ENCODE assay signal across 8 mouse cellular contexts in genomic region chr7:29907206-29907605, GRCm38 (mm10). TPM values are rescaled to one million over a fixed set of nuclear protein-coding genes. Genes with fewer than 3 reads are reported as not detected.
A peak's percentile ranks its signal among the peaks of the same experiment; 100 is the strongest.
DNase-seq lines count a peak whose midpoint lies in the region; ATAC-seq and TF ChIP-seq lines count a peak whose summit lies in the region.

No protein-coding gene starts in this region.

- TF ChIP-seq CTCF in left cerebral cortex, adult 2 months (IDR thresholded peaks at IDR 0.05) = no peak
- no peak for TF ChIP-seq CTCF in olfactory bulb, adult 2 months (IDR thresholded peaks at IDR 0.05; ENCODE audit: insufficient read depth, low read depth, low read length)

- H3K27me3 ChIP-seq in hindbrain, embryonic 15.5 days = no peaks in the 10 kb centered on the region

- DNase-seq in cerebellum, adult 11-12 months = peak; percentile 22
- no peak for DNase-seq in cerebellum, postnatal 36 days
- DNase-seq in left cerebral cortex, adult 2 months (ENCODE audit: extremely low spot score in 1 of 2, low spot score in 2 of 2) = no peak
- no peak for DNase-seq in left cerebral cortex, adult 18-20 months (ENCODE audit: low spot score in 2 of 2)
- DNase-seq in left cerebral cortex, adult 9 months (ENCODE audit: low spot score in 2 of 2) = no peak
- DNase-seq in frontal cortex, postnatal 25 days (ENCODE audit: low spot score in 2 of 2) = no peak

- H3K4me1 ChIP-seq in hindbrain, embryonic 15.5 days (replicated peaks) = peaks cover 28% of the 10 kb centered on the region
- peaks cover 3% of the 10 kb centered on the region; the same call in 1 of the 2 replicates for H3K4me1 ChIP-seq in olfactory bulb, adult 2 months (ENCODE audit: control insufficient read depth, insufficient read depth, low read length)

- H3K27ac ChIP-seq in left cerebral cortex, adult 2 months = peak overlapping the region; percentile 94
- H3K27ac ChIP-seq in hindbrain, embryonic 15.5 days (replicated peaks) = peak overlapping the region; percentile 99
- peak overlapping the region; percentile 97 for H3K27ac ChIP-seq in olfactory bulb, adult 2 months (ENCODE audit: insufficient read depth, low read depth, low read length)

- no peak overlapping the region for H3K9ac ChIP-seq in hindbrain, embryonic 15.5 days

- H3K36me3 ChIP-seq in hindbrain, embryonic 15.5 days = peaks cover 16% of the 10 kb centered on the region

- intact Hi-C loops in left cerebral cortex, adult 2 months (cut with DNase I) = loop anchor here (5.0 kb wide), 2 partner anchors 45 to 140 kb away; partner anchors contain the start of gene Zfp84

- no peak for ATAC-seq in hindbrain, embryonic 15.5 days (ENCODE audit: low FRiP score, low read depth)

- no peaks in the 10 kb centered on the region for H3K9me3 ChIP-seq in hindbrain, embryonic 15.5 days

- no peak overlapping the region for H3K4me3 ChIP-seq in left cerebral cortex, adult 2 months
- H3K4me3 ChIP-seq in hindbrain, embryonic 15.5 days = peak overlapping the region; percentile 64
- H3K4me3 ChIP-seq in olfactory bulb, adult 2 months (ENCODE audit: insufficient read depth, low read depth, low read length) = no peak overlapping the region

- no peak for TF ChIP-seq POLR2A in olfactory bulb, adult 2 months (IDR thresholded peaks at IDR 0.05; ENCODE audit: insufficient read depth, low read depth, low read length)

- WGBS in hindbrain, embryonic 15.5 days = 92% methylated on average over 5 of the region's 5 CpGs
- WGBS in olfactory bulb, adult 2 months = 90% methylated on average over 5 of the region's 5 CpGs

- H3K4me2 ChIP-seq in hindbrain, embryonic 15.5 days = peak overlapping the region; percentile 68

RNA-seq across cellular contexts. Expression of gene Zfp383, which starts 0.8 kb away (rescaled TPM):
- 1 to 10 TPM; 8.9 to 9.6 TPM for total RNA-seq in left cerebral cortex, adult 2 months (2021)
- 1 to 10 TPM; 9.6 to 9.8 TPM for total RNA-seq in left cerebral cortex, adult 18-20 months (2021)
- 5.6 and 5.8 TPM in 2 replicates for polyA plus RNA-seq in hindbrain, embryonic 15.5 days (2015; fragmentation: Nextera tagmentation; extraction: Ambion mirVana)
- polyA plus RNA-seq in olfactory bulb, adult 2 months (2012; ENCODE audit: insufficient read depth, insufficient read length, low replicate concordance, missing spikeins) = not detected in 2 replicates

RNA-seq across cellular contexts. Expression of gene Zfp27, which starts 0.8 kb away (rescaled TPM):
- total RNA-seq in left cerebral cortex, adult 2 months (2021) = 10 to 100 TPM; 22.3 to 23.8 TPM
- total RNA-seq in left cerebral cortex, adult 18-20 months (2021) = 10 to 100 TPM; 19.8 to 22.5 TPM
- 13.0 and 15.2 TPM in 2 replicates for polyA plus RNA-seq in hindbrain, embryonic 15.5 days (2015; fragmentation: Nextera tagmentation; extraction: Ambion mirVana)
- not detected in 2 replicates for polyA plus RNA-seq in olfactory bulb, adult 2 months (2012; ENCODE audit: insufficient read depth, insufficient read length, low replicate concordance, missing spikeins)

RNA-seq across cellular contexts. Expression of gene Zfp74, which starts 46.7 kb away (rescaled TPM):
- 10 to 100 TPM; 17.4 to 19.0 TPM for total RNA-seq in left cerebral cortex, adult 2 months (2021)
- 10 to 100 TPM; 14.9 to 18.5 TPM for total RNA-seq in left cerebral cortex, adult 18-20 months (2021)
- polyA plus RNA-seq in hindbrain, embryonic 15.5 days (2015; fragmentation: Nextera tagmentation; extraction: Ambion mirVana) = 21.0 and 22.0 TPM in 2 replicates
- not detected in 2 replicates for polyA plus RNA-seq in olfactory bulb, adult 2 months (2012; ENCODE audit: insufficient read depth, insufficient read length, low replicate concordance, missing spikeins)

RNA-seq across cellular contexts. Expression of gene Zfp420, which starts 47.4 kb away (rescaled TPM):
- total RNA-seq in left cerebral cortex, adult 2 months (2021) = 10 to 100 TPM; 15.3 to 16.8 TPM
- 10 to 100 TPM; 17.6 to 18.9 TPM for total RNA-seq in left cerebral cortex, adult 18-20 months (2021)
- polyA plus RNA-seq in hindbrain, embryonic 15.5 days (2015; fragmentation: Nextera tagmentation; extraction: Ambion mirVana) = 18.3 and 22.3 TPM in 2 replicates
- not detected in 2 replicates for polyA plus RNA-seq in olfactory bulb, adult 2 months (2012; ENCODE audit: insufficient read depth, insufficient read length, low replicate concordance, missing spikeins)

RNA-seq across cellular contexts. Expression of gene Zfp940, which starts 53.7 kb away (rescaled TPM):
- 10 to 100 TPM; 18.9 to 25.7 TPM for total RNA-seq in left cerebral cortex, adult 2 months (2021)
- total RNA-seq in left cerebral cortex, adult 18-20 months (2021) = 10 to 100 TPM; 20.0 to 20.9 TPM
- polyA plus RNA-seq in hindbrain, embryonic 15.5 days (2015; fragmentation: Nextera tagmentation; extraction: Ambion mirVana) = 13.4 and 14.4 TPM in 2 replicates
- not detected in 2 replicates for polyA plus RNA-seq in olfactory bulb, adult 2 months (2012; ENCODE audit: insufficient read depth, insufficient read length, low replicate concordance, missing spikeins)
